Mouse (Mus musculus): Measurements from ENCODE around the gene Gm20837.
"Not testable (repeated sequence)": the region's sequence is repeated elsewhere in the genome, so short reads cannot be mapped to it uniquely, and the experiment has no call there.

The Gm20837 gene

DNA sequence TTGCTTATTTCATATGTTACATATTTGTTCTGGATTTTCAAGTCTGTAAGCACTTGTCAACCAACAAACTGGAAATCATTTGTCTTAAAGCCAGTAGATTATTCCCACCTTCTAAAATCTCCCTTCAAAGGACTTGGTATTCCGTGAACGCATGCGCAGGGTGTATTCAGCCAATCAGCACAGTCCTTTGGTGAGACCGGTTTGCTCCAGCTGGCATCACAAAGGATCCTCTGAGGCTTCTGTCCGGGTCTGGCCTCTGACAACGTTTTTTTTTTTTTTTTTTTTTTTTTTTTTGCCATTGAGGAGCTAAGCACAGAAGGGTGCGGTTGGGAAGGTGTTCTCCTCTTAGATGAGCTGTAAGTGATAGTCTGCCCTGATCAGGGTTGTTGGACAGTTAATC, at the start of gene Gm20837:
Gene Gm20837, plus strand, starts transcription at position 301 of the 400 bp plus-strand sequence.
- not testable (repeated sequence) for DNase-seq (ENCODE audit: low read depth, low spot score)

Data from telencephalon, adult 2 months (tissue).